Mouse (Mus musculus) skeletal muscle tissue, postnatal 0 days (tissue): Measurements from ENCODE around the gene Pdpk1. TPM values are rescaled to one million over a fixed set of nuclear protein-coding genes. Genes with fewer than 3 reads are reported as not detected.

ENCODE experiments used
- polyA plus RNA-seq: library from polyadenylated mRNA; unstranded; fragments of >200 nt; fragmentation: Nextera tagmentation; extraction: Ambion mirVana; gene quantifications from 2 replicates; pipeline ENCODE4 v1.2.1, GENCODE M21; 2015

Pdpk1 gene
- polyA plus RNA-seq: 46.0 and 57.2 TPM in 2 replicates

GRCm38 (mm10) chr17:24150824-24151223, at the start of gene Pdpk1:
TSS of gene Pdpk1 (minus strand) at chr17:24150924.

DNA sequence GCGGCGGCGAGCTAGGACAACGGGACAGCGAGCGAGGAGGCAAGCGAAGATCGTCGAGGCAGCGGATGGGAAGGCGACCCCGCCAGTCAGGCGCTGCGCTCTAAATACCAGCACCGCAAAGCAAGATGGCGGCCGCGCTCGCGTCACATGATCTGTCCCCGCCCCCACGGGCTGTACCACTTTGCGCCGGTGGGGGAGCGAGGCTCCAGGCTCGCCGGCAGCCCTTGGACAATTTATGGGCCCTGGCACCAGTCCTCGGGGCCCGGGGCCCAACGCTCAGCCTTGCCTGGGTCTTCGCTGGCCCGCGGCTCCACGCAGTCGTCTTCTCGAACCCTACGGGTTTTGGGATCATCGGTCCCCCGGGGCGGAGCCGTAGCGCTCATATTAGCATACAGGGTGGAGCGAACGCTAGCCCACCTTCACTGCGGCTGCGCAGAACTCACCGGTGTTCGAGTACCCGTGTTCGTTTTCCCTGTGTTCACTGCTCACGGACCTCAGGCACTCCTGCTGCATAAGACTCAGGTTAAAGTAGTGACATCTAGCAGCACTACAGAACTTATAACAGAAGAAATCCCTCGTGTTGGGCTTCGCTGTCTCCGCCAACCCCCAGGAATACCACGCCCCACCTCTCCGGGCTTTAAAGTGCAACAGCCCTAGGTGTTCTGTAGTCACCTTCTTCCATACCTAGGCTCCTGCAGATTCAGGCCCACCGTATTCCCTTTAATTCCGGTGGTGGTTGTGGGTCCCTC, 18.8 kb upstream of the Pdpk1 start, which contains the start of gene Atp6v0c:
Gene Atp6v0c, minus strand, starts transcription at position 386 of the 749 bp plus-strand sequence.

DNA sequence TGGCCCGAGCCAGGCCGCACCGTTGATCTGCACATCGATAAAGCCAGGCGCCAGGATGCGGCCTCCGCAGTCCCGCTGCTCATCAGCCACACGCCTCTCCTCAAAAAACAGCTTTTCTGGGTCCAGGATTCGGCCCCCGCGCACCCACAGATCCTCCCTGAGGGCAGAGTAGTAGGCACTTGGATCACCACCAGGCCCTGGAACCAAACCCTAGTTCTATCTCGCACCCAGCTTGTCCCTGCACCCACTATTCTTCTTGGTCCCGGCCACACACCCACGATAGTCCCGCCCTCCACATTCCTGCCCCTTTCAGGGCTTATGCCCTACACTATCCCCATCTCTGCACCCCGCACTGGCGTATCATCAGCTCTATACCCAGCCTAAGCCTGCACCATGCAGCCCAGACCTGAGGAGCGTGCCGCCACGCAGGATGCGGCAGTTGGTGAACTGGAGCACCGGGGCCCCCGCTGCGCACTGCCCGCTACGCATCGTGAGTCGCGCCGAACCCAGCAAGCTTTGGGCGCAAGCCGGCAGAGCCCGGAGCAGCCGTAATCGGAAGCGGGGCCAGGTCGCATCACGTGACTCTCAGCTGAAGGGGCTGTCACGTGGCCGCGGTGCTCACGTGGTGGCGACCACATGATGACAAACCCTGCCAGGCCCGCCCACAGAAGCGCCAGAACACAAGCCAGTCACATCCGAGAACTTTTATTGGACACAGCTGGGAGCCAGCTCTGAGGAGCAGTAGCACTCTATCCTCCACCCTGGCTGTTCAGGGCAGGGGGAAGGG, 12.6 kb upstream of the Pdpk1 start, which contains the start of gene Amdhd2:
Gene Amdhd2, minus strand, starts transcription at position 591 of the 787 bp plus-strand sequence.

DNA sequence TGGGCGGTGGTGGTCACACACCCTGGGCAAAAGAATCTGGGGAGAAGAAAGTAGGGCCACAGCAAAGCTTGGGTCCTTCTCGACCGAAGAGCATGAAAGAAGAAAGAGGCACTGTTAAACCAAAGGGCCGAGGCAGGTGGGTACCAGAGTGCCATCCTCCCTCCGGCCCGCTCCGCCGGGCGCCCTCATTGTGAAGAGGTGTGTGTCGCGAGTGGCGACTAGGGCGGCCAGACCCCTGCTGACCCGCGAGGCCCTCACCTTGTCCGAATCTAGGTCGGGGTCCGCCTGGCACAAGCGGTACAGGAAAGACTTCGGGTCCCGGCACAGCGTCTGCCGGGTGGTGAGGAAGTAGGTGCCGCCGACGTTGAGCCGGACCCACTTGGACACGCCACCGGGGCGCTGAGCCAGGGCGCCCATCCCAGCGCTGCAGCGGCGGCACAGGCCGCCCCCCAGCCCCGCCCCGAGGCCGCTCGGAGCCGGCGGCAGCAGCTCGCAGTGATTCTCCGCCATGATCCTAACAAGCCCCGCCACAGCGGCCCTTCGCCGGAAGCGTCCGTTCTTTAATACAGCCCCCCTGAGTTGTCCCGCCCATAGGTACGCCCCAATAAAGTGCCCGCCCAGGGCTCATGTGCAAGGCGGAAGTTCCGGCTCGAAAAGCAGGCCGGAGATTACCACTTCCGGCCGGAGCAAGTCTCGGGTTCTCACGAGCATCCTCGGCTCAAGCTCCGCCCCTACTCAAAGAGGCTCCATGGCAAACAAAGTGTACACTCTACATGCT, 77.6 kb downstream of the Pdpk1 start, which contains the start of gene Kctd5:
Gene Kctd5, minus strand, starts transcription at position 567 of the 778 bp plus-strand sequence.

GRCm38 (mm10) chr17:24037844-24038243, 112.9 kb downstream of the Pdpk1 start, which contains the start of gene Prss27:
TSS of gene Prss27 (plus strand) at chr17:24038144.

Other genes starting within 250 kb of the Pdpk1 start
- gene Dcpp3, start 233.5 kb downstream of the Pdpk1 start, polyA plus RNA-seq: not detected in 2 replicates
- gene Sbp, start 209.3 kb downstream of the Pdpk1 start, polyA plus RNA-seq: not detected in 2 replicates
- gene Sbpl, start 195.7 kb downstream of the Pdpk1 start, polyA plus RNA-seq: not detected in 2 replicates
- gene Prss30, start 170.4 kb downstream of the Pdpk1 start, polyA plus RNA-seq: not detected in 2 replicates
- gene Prss22, start 152.8 kb downstream of the Pdpk1 start, polyA plus RNA-seq: not detected in 2 replicates
- gene Prss27, start 112.8 kb downstream of the Pdpk1 start, polyA plus RNA-seq: 0.13 TPM in 1 of 2 replicates, not detected in the other
- 26.5 and 30.3 TPM in 2 replicates for gene Kctd5, start 77.4 kb downstream of the Pdpk1 start, polyA plus RNA-seq
- gene Amdhd2, start 12.8 kb upstream of the Pdpk1 start, polyA plus RNA-seq: 20.6 and 22.1 TPM in 2 replicates
- 366 and 377 TPM in 2 replicates for gene Atp6v0c, start 18.8 kb upstream of the Pdpk1 start, polyA plus RNA-seq
- gene Tbc1d24, start 54.6 kb upstream of the Pdpk1 start, polyA plus RNA-seq: 2.4 and 3.2 TPM in 2 replicates
- gene Ntn3, start 58.6 kb upstream of the Pdpk1 start, polyA plus RNA-seq: 1.9 and 2.1 TPM in 2 replicates
- gene Tedc2, start 69.9 kb upstream of the Pdpk1 start, polyA plus RNA-seq: 3.7 and 4.5 TPM in 2 replicates
- 8.0 and 9.4 TPM in 2 replicates for gene Ccnf, start 100.6 kb upstream of the Pdpk1 start, polyA plus RNA-seq
- not detected in 2 replicates for gene Abca17, start 200.1 kb upstream of the Pdpk1 start, polyA plus RNA-seq
- gene Abca3, start 201.0 kb upstream of the Pdpk1 start, polyA plus RNA-seq: 4.2 and 5.4 TPM in 2 replicates